Mouse (Mus musculus): ENCODE measurements around the gene Olfm1.

The Olfm1 gene

GRCm38 (mm10) chr2:28192821-28193689 is at the start of gene Olfm1:
Olfm1 (plus strand) TSS chr2:28192992.
- peak; percentile 65 to 72 for DNase-seq (ENCODE audit: low spot score in 2 of 2)

GRCm38 (mm10) chr2:28143417-28144045 is 49.3 kb upstream of the Olfm1 start:
- no peak for DNase-seq (ENCODE audit: low spot score in 2 of 2)

GRCm38 (mm10) chr2:28145702-28146101 is 47.1 kb upstream of the Olfm1 start:
- DNase-seq (ENCODE audit: low spot score in 2 of 2) = no peak

DNA sequence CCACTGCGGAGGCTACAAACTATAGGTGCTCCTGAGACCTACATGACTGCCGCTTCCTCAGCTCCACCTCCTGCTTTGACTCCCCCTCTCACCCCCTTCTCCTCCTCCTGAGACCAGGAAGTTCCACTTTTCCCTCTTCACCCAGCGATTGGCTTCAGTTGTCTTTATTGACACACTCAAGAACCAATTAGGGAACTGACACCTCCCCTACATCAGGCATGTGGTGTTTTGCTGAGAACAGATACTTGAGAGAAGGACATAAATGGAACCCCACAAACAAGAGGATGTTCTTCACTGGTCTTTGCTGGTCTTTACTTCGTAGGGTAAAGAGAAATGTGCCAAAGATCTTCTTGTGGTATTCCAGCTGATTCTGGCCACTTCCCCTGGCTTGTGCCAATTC is 46.6 kb upstream of the Olfm1 start:
- DNase-seq (ENCODE audit: low spot score in 2 of 2) = no peak

- DNase-seq (ENCODE audit: low spot score in 2 of 2) = no peak
Measured at GRCm38 (mm10) chr2:28146685-28147084, 46.1 kb upstream of the Olfm1 start.

- no peak for DNase-seq (ENCODE audit: low spot score in 2 of 2)
Measured at GRCm38 (mm10) chr2:28147248-28147794, 45.5 kb upstream of the Olfm1 start.

DNA sequence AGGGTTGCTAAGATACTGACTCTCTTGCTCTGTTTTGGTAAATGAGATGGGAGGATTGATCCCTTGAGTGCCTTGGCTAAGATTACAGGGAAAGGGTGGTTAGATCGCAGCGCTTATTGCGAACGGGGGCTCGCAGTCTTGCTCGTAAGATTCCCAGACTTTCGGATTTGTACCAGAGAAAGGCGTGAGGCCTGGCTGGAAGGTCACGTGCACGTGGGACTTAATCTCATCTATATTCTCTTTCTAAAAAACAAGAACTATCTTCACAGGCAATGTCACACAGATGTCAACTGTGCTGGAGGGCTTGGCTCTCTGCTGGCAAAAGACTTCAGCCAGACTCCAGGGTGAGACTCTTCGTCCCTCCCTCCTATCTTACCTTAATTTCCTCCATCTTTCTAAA is 43.1 kb upstream of the Olfm1 start:
- no peak for DNase-seq (ENCODE audit: low spot score in 2 of 2)

GRCm38 (mm10) chr2:28160568-28160967 is 32.2 kb upstream of the Olfm1 start:
- DNase-seq (ENCODE audit: low spot score in 2 of 2) = no peak

- DNase-seq (ENCODE audit: low spot score in 2 of 2) = no peak
Measured at GRCm38 (mm10) chr2:28165570-28165969, 27.2 kb upstream of the Olfm1 start.

- DNase-seq (ENCODE audit: low spot score in 2 of 2) = peak; percentile 63 to 78
Measured at GRCm38 (mm10) chr2:28169336-28169735, 23.5 kb upstream of the Olfm1 start.

DNA sequence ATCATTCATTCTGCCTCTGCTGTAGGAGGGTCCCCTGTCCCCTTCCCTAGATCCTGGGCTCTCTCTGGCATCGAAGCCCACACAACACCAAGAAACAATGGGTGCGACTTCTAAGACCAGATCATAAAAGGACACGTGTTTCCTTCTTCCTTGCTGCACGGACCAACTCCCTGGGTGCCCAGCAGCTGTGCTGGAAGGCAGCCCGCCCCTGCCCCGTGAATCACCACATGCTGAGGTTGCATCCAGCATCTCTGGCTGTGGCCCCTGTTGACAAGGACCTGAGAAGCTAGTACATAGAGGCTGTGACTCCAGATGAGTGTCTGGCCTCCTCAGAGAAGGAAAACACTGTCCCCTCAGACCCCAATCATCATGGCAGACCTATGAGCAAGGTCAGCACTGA is 20.8 kb upstream of the Olfm1 start:
- no peak for DNase-seq (ENCODE audit: low spot score in 2 of 2)

DNA sequence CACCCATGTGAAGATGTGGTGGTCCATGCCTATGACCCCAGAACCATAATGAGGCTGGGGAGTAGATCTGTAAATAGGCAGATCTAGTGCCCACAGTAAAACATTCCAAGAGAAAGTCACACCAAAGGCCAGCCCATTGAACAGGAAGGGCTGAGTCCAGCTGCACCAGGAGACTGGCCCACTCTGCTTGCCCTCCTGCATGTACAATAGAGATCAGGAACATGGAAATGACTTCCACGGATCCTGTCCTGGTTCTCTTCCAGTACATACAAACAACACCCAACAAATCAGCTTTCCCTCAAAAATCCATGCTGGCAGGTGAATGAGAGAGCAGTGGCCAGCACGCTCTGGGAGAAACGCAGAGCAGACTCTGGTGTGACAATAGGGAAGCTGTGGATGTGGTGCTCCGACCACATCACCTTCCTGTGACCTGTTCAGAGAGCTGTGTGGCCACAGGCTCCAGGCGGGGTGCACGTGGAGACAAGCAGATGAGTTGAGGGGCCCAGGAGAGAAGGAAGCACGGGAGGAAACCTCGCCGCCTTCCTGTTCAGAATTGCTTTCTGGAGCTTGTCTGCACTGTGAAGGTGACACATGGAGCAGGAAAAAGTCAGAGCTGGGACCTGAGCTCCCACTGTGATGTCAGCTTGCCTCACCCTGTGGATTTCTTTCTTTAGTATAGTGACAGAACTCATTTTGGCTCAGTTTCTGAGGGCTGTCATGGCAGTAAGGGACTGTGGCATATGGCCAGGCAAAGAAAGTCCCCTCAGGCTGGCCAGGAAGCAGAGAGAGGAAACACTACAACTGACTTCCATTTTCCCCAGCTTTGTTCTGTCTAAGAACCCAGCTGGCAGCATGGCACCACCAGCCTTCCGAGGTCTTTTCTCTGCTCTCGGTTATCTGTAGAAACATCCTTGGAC is 19.3 kb upstream of the Olfm1 start:
- DNase-seq (ENCODE audit: low spot score in 2 of 2) = no peak

DNA sequence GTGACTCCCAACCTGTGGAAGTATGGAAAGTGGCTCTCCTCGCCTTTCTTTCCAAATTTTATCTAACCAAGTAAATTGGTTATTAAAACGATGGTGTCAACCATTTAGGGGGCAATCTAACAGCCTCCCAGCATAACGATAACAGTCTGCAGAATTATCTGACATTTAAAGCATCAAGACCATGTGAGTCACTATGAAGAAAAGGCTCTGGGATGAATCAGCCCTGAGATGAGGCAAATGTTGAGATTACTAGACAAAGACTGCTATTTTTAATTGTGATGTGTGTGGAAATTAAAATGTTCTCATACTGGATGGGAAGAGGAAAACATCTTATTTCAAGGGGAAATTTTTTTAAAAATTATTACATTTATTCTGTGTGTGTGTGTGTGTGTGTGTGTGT is 18.4 kb upstream of the Olfm1 start:
- DNase-seq (ENCODE audit: low spot score in 2 of 2) = no peak

GRCm38 (mm10) chr2:28178600-28178999 is 14.2 kb upstream of the Olfm1 start:
- no peak for DNase-seq (ENCODE audit: low spot score in 2 of 2)

DNA sequence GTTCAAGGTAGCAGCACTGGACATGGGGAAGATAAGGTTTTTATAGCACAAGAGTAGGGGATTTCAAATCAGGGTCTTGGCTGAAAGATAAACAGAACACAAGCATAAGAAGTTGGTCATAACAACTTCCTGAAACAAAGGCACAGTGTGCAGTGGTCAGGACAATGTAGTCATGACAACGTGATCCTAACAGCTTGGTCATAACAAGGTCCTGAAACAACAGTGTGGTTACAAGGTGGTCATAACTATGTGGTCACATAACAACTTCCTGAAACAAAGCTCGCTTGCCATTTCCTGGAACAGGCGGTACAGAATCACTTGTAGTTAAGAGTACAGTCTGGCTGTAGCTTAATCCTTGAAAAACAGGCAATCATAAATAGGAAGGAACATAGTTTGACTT is 12.7 kb upstream of the Olfm1 start:
- DNase-seq (ENCODE audit: low spot score in 2 of 2) = no peak

DNA sequence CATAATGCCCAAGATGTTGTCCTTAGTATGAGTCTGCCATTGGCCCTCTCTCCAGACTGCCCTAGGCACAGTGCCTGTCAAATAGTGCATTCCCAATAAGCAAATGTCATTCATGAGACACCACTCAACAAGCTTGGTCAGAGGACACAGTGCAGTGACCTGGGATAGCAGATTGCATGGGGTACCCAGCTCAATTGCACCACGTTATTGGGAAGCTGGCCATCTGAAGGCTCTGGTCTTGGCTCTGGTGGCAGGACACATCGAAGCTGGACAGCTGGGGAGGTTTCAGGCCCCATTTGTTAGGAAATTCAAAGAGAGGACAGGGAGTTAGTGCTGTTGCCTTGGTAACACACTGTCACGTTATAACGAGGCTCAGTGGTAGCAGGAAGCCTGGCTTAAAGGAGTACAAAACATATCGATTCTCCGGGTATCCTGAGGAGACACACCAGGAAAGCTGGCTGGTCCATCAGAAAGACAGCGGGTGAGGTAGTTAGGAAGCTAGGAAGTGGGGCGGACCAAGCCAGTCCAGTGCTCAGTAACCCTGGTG is 4.3 kb upstream of the Olfm1 start:
- no peak for DNase-seq (ENCODE audit: low spot score in 2 of 2)

GRCm38 (mm10) chr2:28193690-28194087 is 897 bp downstream of the Olfm1 start:
- no peak for DNase-seq (ENCODE audit: low spot score in 2 of 2)

DNA sequence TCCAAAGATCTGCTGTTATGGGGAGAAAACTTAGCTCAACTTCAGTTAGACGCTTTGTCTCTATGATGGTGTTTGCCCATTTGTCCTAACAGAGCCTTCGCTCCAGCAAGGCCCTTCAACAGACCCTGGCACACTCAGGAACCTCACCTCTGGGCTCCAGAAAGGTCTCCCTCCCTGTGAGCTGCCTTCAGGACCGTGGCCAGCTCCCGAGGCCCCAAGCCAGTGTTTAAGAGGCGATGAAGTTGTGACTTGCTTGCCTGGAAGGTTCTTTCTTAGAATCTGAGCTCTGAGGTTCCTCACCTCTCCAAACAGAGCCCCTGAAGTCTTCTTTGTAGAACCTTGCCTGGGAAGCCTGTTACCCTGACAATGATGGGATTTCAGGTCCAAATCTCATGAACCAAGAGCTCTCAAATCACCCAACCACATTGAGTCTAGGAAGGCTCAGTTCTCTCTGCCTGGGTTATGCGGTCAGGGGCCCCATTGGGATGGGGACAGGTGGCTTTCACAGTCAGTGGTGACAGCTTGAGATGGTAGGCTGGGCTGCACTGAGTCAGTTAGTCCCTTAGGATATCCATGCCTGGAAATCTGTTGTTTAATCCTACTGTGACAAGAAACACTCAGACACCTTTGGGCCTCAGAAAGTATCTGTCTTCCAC is 2.3 kb downstream of the Olfm1 start:
- no peak for DNase-seq (ENCODE audit: low spot score in 2 of 2)

GRCm38 (mm10) chr2:28195726-28196125 is 2.9 kb downstream of the Olfm1 start:
- no peak for DNase-seq (ENCODE audit: low spot score in 2 of 2)

DNA sequence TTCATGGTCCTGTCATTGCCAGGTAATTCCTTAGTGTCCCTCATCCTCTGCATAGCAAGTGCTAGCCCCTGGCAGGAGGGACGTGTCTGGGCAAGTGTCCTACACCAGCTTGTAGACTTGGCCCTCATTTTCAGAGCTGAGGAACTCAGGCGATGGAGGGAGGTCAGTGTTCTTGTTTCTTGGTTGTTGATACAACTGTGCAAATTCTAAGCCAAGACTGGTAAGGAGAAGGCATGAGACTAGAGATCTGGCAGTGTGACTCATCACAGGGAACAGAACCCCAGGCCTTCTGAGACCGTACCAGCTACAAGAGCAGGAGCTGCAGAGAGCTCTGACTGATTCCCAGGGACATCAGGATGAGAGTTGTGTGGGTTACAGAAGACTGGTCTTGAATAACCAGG is 8.6 kb downstream of the Olfm1 start:
- DNase-seq (ENCODE audit: low spot score in 2 of 2) = no peak

GRCm38 (mm10) chr2:28204167-28204566 is 11.4 kb downstream of the Olfm1 start:
- peak; percentile 84 to 95 for DNase-seq (ENCODE audit: low spot score in 2 of 2)

All from frontal cortex, postnatal 14 days (tissue).